Mouse (Mus musculus) olfactory bulb, adult 2 months (tissue): ENCODE data around the gene Vtcn1.

Source experiments
- CTCF ChIP-seq: fragments of 200-500 bp; IDR thresholded peaks from 2 replicates; pipeline ENCODE4 v1.5.1; 2012; ENCODE audit warnings: low read depth, mild to moderate bottlenecking, low read length, moderate library complexity; ENCODE audit not compliant: insufficient read depth
- POLR2A ChIP-seq: fragments of 200-500 bp; IDR thresholded peaks from 2 replicates; pipeline ENCODE4 v1.6.1; 2012; ENCODE audit warnings: mild to moderate bottlenecking, low read depth, low read length, moderate library complexity; ENCODE audit not compliant: insufficient read depth

GRCm38 (mm10) chr3:100924065-100924732 is 98.9 kb downstream of the Vtcn1 start:
- TF ChIP-seq POLR2A = no peak
- TF ChIP-seq CTCF = no peak
